Mouse (Mus musculus) erythroblast, embryonic 14.5 days (primary cell): ENCODE results near the gene Zfp629.

Source experiments
- GATA1 ChIP-seq: IDR thresholded peaks from 2 replicates; pipeline ENCODE4 v1.6.1; 2012; ENCODE audit warnings: low read length, inconsistent platforms, mixed read lengths
- TAL1 ChIP-seq: IDR thresholded peaks from 3 replicates; pipeline ENCODE4 v1.6.1; 2012; ENCODE audit warnings: low read length, inconsistent platforms, mixed read lengths

- TF ChIP-seq GATA1 (no peak), TAL1 (no peak)
Observed at GRCm38 (mm10) chr7:127589637-127590036, 26.0 kb downstream of the Zfp629 start.
